Mouse (Mus musculus) myocyte (in vitro differentiated cells): Measurements from ENCODE around the gene Cox10. TPM values are rescaled to one million over a fixed set of nuclear protein-coding genes. Genes with fewer than 3 reads are reported as not detected.

Experiments used
- H3K27me3 ChIP-seq: one replicate; pipeline ENCODE4 v1.6.1; 2011; ENCODE audit not compliant: control insufficient read depth, insufficient read depth, insufficient read length
- H3K36me3 ChIP-seq: one replicate; pipeline ENCODE4 v1.6.1; 2011; ENCODE audit not compliant: control insufficient read depth, insufficient read depth
- H3K4me2 ChIP-seq: one replicate; pipeline ENCODE4 v1.6.1; 2011; ENCODE audit warnings: low read depth, control low read depth
- H3K4me3 ChIP-seq: one replicate; pipeline ENCODE4 v1.5.1; 2011; ENCODE audit warnings: mild to moderate bottlenecking, control low read depth, moderate library complexity
- H3K79me2 ChIP-seq: one replicate; pipeline ENCODE4 v1.6.1; 2011; ENCODE audit not compliant: control insufficient read depth, insufficient read depth
- H3ac ChIP-seq: one replicate; pipeline ENCODE4 v1.6.1; 2011; ENCODE audit not compliant: control insufficient read depth, insufficient read length
- CEBPB ChIP-seq: IDR thresholded peaks from 2 replicates; pipeline ENCODE4 v1.6.1; 2011; ENCODE audit warnings: mild to moderate bottlenecking, moderate library complexity; ENCODE audit not compliant: poor library complexity, insufficient read depth, severe bottlenecking
- E2F4 ChIP-seq: IDR thresholded peaks from one replicate; pipeline ENCODE4 v1.6.1; 2011; ENCODE audit warnings: mild to moderate bottlenecking, control low read depth, moderate library complexity; ENCODE audit not compliant: insufficient read depth
- MAX ChIP-seq: IDR thresholded peaks from one replicate; pipeline ENCODE4 v1.6.1; 2011; ENCODE audit warnings: low read depth, mild to moderate bottlenecking, control low read depth
- MYOD1 ChIP-seq, 3 experiments: IDR thresholded peaks; one replicate each; pipeline ENCODE4 v1.6.1; 2011; ENCODE audit warnings: control low read depth in 2 of 3, low read depth in 2 of 3, mild to moderate bottlenecking in 2 of 3, moderate library complexity in 1 of 3; ENCODE audit not compliant: insufficient read length in 2 of 3, control insufficient read depth in 1 of 3
- MYOG ChIP-seq, 3 experiments: IDR thresholded peaks; one replicate each; pipeline ENCODE4 v1.6.1; 2011; ENCODE audit warnings: control low read depth in 2 of 3, low read depth in 2 of 3, mild to moderate bottlenecking in 2 of 3; ENCODE audit not compliant: insufficient read length in 2 of 3, control insufficient read depth in 1 of 3, insufficient read depth in 1 of 3
- POLR2A ChIP-seq: IDR thresholded peaks from one replicate; pipeline ENCODE4 v1.6.1; 2011; ENCODE audit warnings: low read depth, mild to moderate bottlenecking, control low read depth, moderate library complexity; ENCODE audit not compliant: insufficient read length
- POLR2AphosphoS2 ChIP-seq: IDR thresholded peaks from one replicate; pipeline ENCODE4 v1.6.1; 2011; ENCODE audit warnings: low read depth, control low read depth; ENCODE audit not compliant: insufficient read length
- REST ChIP-seq: IDR thresholded peaks from one replicate; pipeline ENCODE4 v1.6.1; 2011; ENCODE audit warnings: mild to moderate bottlenecking, control low read depth, moderate library complexity; ENCODE audit not compliant: insufficient read depth, insufficient read length
- SRF ChIP-seq: IDR thresholded peaks from one replicate; pipeline ENCODE4 v1.6.1; 2011; ENCODE audit warnings: low read depth; ENCODE audit not compliant: control insufficient read depth, insufficient read length
- TCF12 ChIP-seq: IDR thresholded peaks from one replicate; pipeline ENCODE4 v1.6.1; 2011; ENCODE audit warnings: mild to moderate bottlenecking, control low read depth; ENCODE audit not compliant: poor library complexity, insufficient read depth, severe bottlenecking
- TCF3 ChIP-seq: IDR thresholded peaks from one replicate; pipeline ENCODE4 v1.6.1; 2011; ENCODE audit warnings: low read depth, control low read depth; ENCODE audit not compliant: insufficient read length
- USF1 ChIP-seq: IDR thresholded peaks from one replicate; pipeline ENCODE4 v1.6.1; 2011; ENCODE audit warnings: low read depth, mild to moderate bottlenecking, control low read depth, moderate library complexity
- polyA plus RNA-seq: library from polyadenylated mRNA; unstranded; fragments of >200 nt; fragmentation: generic; extraction: Trizol; gene quantifications from one replicate; pipeline ENCODE4 v1.2.1, GENCODE M21; 2012; ENCODE audit warnings: missing spikeins

Gene Cox10
- polyA plus RNA-seq, 1 experiment = 17.3 TPM

- H3K4me3 ChIP-seq = no peak overlapping the region
- H3K27me3 ChIP-seq = no peaks in the 10 kb centered on the region
- TF ChIP-seq MAX (no peak), TCF3 (no peak), REST (no peak), POLR2A (no peak), MYOD1 (IDR thresholded peaks at IDR 0.05; ENCODE audit: control insufficient read depth in 1 of 3, insufficient read length in 2 of 3, low read depth in 2 of 3) (no peak), E2F4 (no peak), TCF12 (no peak), SRF (no peak), MYOG (IDR thresholded peaks at IDR 0.05; ENCODE audit: control insufficient read depth in 1 of 3, insufficient read depth in 1 of 3, insufficient read length in 2 of 3, low read depth in 2 of 3) (no peak), USF1 (no peak), CEBPB (no peak), POLR2AphosphoS2 (no peak)
- H3K79me2 ChIP-seq = no peaks in the 10 kb centered on the region
- no peaks in the 10 kb centered on the region for H3K36me3 ChIP-seq
- no peak overlapping the region for H3K4me2 ChIP-seq
- H3ac ChIP-seq = no peak overlapping the region
Observed at GRCm38 (mm10) chr11:64085888-64086287, 6.6 kb upstream of the Cox10 start.

DNA sequence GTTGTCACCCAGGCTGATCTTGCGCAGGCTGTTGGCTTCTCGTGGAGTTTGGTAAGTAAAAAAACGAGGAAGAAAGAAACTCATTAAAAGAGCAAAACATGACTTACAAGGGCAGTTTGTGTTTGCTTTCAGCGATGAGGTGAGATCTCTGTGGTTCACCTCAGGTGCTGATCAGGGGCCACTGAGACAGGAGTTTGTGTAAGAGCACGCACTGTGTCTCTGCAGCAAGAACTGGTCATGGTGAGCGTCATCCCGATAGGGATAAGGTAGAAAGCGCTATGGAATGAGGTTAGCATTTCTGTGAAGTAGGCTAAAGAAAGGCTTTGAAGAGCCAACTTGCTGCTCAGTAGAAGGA is 436 bp upstream of the Cox10 start:
- Histone ChIP-seq H3K79me2 (peaks cover 36% of the 10 kb centered on the region), H3K4me2 (peak overlapping the region; percentile 83), H3ac (peak overlapping the region; percentile 55), H3K36me3 (no peaks in the 10 kb centered on the region), H3K4me3 (peak overlapping the region; percentile 89), H3K27me3 (no peaks in the 10 kb centered on the region)
- TF ChIP-seq MYOD1 (IDR thresholded peaks at IDR 0.05; ENCODE audit: control insufficient read depth in 1 of 3, insufficient read length in 2 of 3, low read depth in 2 of 3) (no peak), TCF12 (no peak), POLR2AphosphoS2 (no peak), MAX (no peak), REST (no peak), CEBPB (no peak), E2F4 (no peak), POLR2A (no peak)

- Histone ChIP-seq H3K4me2 (no peak overlapping the region), H3ac (no peak overlapping the region), H3K4me3 (no peak overlapping the region), H3K27me3 (no peaks in the 10 kb centered on the region), H3K79me2 (peaks cover 36% of the 10 kb centered on the region), H3K36me3 (peaks cover 2% of the 10 kb centered on the region)
- TF ChIP-seq SRF (no peak), POLR2AphosphoS2 (no peak), POLR2A (no peak), E2F4 (no peak), USF1 (no peak), MYOD1 (IDR thresholded peaks at IDR 0.05; ENCODE audit: control insufficient read depth in 1 of 3, insufficient read length in 2 of 3, low read depth in 2 of 3) (no peak), TCF12 (no peak), CEBPB (no peak), REST (no peak), MYOG (IDR thresholded peaks at IDR 0.05; ENCODE audit: control insufficient read depth in 1 of 3, insufficient read depth in 1 of 3, insufficient read length in 2 of 3, low read depth in 2 of 3) (no peak), MAX (no peak), TCF3 (no peak)
Observed at GRCm38 (mm10) chr11:64076212-64076611, 3.1 kb downstream of the Cox10 start.

- Histone ChIP-seq H3K4me3 (no peak overlapping the region), H3K4me2 (no peak overlapping the region), H3ac (no peak overlapping the region), H3K27me3 (no peaks in the 10 kb centered on the region), H3K36me3 (peaks cover 16% of the 10 kb centered on the region), H3K79me2 (peaks cover 23% of the 10 kb centered on the region)
- no peak for TF ChIP-seq TCF12
Observed at GRCm38 (mm10) chr11:64073379-64073778, 5.9 kb downstream of the Cox10 start.

- Histone ChIP-seq H3ac (no peak overlapping the region), H3K27me3 (no peaks in the 10 kb centered on the region), H3K4me2 (no peak overlapping the region), H3K36me3 (peaks cover 20% of the 10 kb centered on the region), H3K4me3 (no peak overlapping the region), H3K79me2 (peaks cover 8% of the 10 kb centered on the region)
- TF ChIP-seq USF1 (no peak), REST (no peak), E2F4 (no peak), CEBPB (no peak), MYOD1 (IDR thresholded peaks at IDR 0.05; ENCODE audit: control insufficient read depth in 1 of 3, insufficient read length in 2 of 3, low read depth in 2 of 3) (no peak), POLR2A (no peak), TCF3 (no peak)
Observed at GRCm38 (mm10) chr11:64071536-64071935, 7.7 kb downstream of the Cox10 start.
